Mouse (Mus musculus) heart, adult 18-20 months (tissue): ENCODE data around the gene Rfng. TPM values are rescaled to one million over a fixed set of nuclear protein-coding genes. Genes with fewer than 3 reads are reported as not detected.
"Not testable (repeated sequence)": the region's sequence is repeated elsewhere in the genome, so short reads cannot be mapped to it uniquely, and the experiment has no call there.

Experiments used
- DNase-seq, 2 experiments: peaks; one replicate each; pipeline ENCODE4 v3.0.0; 2021 to 2022; ENCODE audit warnings: mixed read lengths in 1 of 2
- long read RNA-seq, 2 experiments: library from polyadenylated mRNA; stranded (forward); transcript quantifications; one replicate each; pipeline ENCODE4 v2.0.0; 2021
- total RNA-seq, 2 experiments: library from RNA; stranded (reverse); gene quantifications; 2 replicates each; pipeline ENCODE4 v1.2.3; 2021

Rfng gene
- total RNA-seq = 10 to 100 TPM; 11.4 to 11.5 TPM
- long read RNA-seq, experiment 1, transcript Rfng-201 (8 exons, 2,118 nt) = major isoform, 5 of 13 reads
- long read RNA-seq, experiment 1, partial matches to known transcripts = 1 of 13 reads
- long read RNA-seq, experiment 1, other reads (novel, unspliced or antisense) = 7 of 13 reads
- long read RNA-seq, experiment 2, partial matches to known transcripts = 0 of 5 reads
- long read RNA-seq, experiment 2, other reads (novel, unspliced or antisense) = 3 of 5 reads

GRCm38 (mm10) chr11:120784064-120784791 lies at the start of gene Rfng, which contains the start of gene Gps1:
Gene Rfng (minus strand): TSS chr11:120784207.
Gene Gps1 (plus strand): TSS chr11:120784272.
- DNase-seq = peak; percentile 89 to 90

GRCm38 (mm10) chr11:120832962-120833361 lies 49.0 kb upstream of the Rfng start:
- DNase-seq = not testable (repeated sequence)

GRCm38 (mm10) chr11:120831659-120832440 lies 47.8 kb upstream of the Rfng start:
- no peak for DNase-seq

GRCm38 (mm10) chr11:120830686-120831085 lies 46.7 kb upstream of the Rfng start:
- DNase-seq = no peak

GRCm38 (mm10) chr11:120829757-120830532 lies 45.9 kb upstream of the Rfng start:
- no peak for DNase-seq

GRCm38 (mm10) chr11:120828416-120828815 lies 44.4 kb upstream of the Rfng start:
- DNase-seq = no peak

GRCm38 (mm10) chr11:120826016-120826953 lies 42.3 kb upstream of the Rfng start:
- DNase-seq = no peak

- peak in 1 of 2 experiments; percentile 23 for DNase-seq
These were observed 41.4 kb upstream of the Rfng start for GRCm38 (mm10) chr11:120825289-120825863.

- no peak for DNase-seq
These were observed 40.8 kb upstream of the Rfng start for GRCm38 (mm10) chr11:120824787-120825288.

- DNase-seq = peak; percentile 95 to 97
These were observed 40.2 kb upstream of the Rfng start, which contains the start of gene Fasn for GRCm38 (mm10) chr11:120823956-120824786. Gene Fasn (minus strand): TSS chr11:120824547.

- DNase-seq = no peak
These were observed 39.5 kb upstream of the Rfng start for GRCm38 (mm10) chr11:120823551-120823947.

GRCm38 (mm10) chr11:120822831-120823550 lies 39.0 kb upstream of the Rfng start:
- DNase-seq = no peak

- no peak for DNase-seq
These were observed 38.3 kb upstream of the Rfng start for GRCm38 (mm10) chr11:120822321-120822720.

- peak; percentile 29 to 36 for DNase-seq
These were observed 37.3 kb upstream of the Rfng start for GRCm38 (mm10) chr11:120821076-120821922.

GRCm38 (mm10) chr11:120820546-120820945 lies 36.5 kb upstream of the Rfng start:
- no peak for DNase-seq

- no peak for DNase-seq
These were observed 35.5 kb upstream of the Rfng start for GRCm38 (mm10) chr11:120819556-120819955.

- no peak for DNase-seq
These were observed 34.2 kb upstream of the Rfng start for GRCm38 (mm10) chr11:120818251-120818650.
